Mouse (Mus musculus): ENCODE results near the gene Kif6.

The Kif6 gene

GRCm38 (mm10) chr17:49894471-49894870, 279.5 kb downstream of the Kif6 start:
- no peak for DNase-seq (ENCODE audit: low read depth, low spot score)

GRCm38 (mm10) chr17:49898849-49899331, 284.0 kb downstream of the Kif6 start:
- peak; percentile 40 for DNase-seq (ENCODE audit: low read depth, low spot score)

- no peak for DNase-seq (ENCODE audit: low read depth, low spot score)
These were observed 287.7 kb downstream of the Kif6 start for GRCm38 (mm10) chr17:49902613-49903012.

GRCm38 (mm10) chr17:49923429-49923828, 308.5 kb downstream of the Kif6 start:
- DNase-seq (ENCODE audit: low read depth, low spot score): no peak

GRCm38 (mm10) chr17:49927611-49928010, 312.7 kb downstream of the Kif6 start:
- no peak for DNase-seq (ENCODE audit: low read depth, low spot score)

- no peak for DNase-seq (ENCODE audit: low read depth, low spot score)
These were observed 318.9 kb downstream of the Kif6 start for GRCm38 (mm10) chr17:49933806-49934205.

- peak; percentile 33 for DNase-seq (ENCODE audit: low read depth, low spot score)
These were observed 319.6 kb downstream of the Kif6 start for GRCm38 (mm10) chr17:49934586-49934985.

- peak; percentile 30 for DNase-seq (ENCODE audit: low read depth, low spot score)
These were observed 320.8 kb downstream of the Kif6 start for GRCm38 (mm10) chr17:49935602-49936205.

- DNase-seq (ENCODE audit: low read depth, low spot score): no peak
These were observed 321.3 kb downstream of the Kif6 start for GRCm38 (mm10) chr17:49936214-49936613.

GRCm38 (mm10) chr17:49939146-49939545, 324.2 kb downstream of the Kif6 start:
- no peak for DNase-seq (ENCODE audit: low read depth, low spot score)

GRCm38 (mm10) chr17:49942674-49943073, 327.7 kb downstream of the Kif6 start:
- DNase-seq (ENCODE audit: low read depth, low spot score): no peak

- peak; percentile 34 for DNase-seq (ENCODE audit: low read depth, low spot score)
These were observed 336.5 kb downstream of the Kif6 start for GRCm38 (mm10) chr17:49951491-49951855.

GRCm38 (mm10) chr17:49951856-49952607, 337.1 kb downstream of the Kif6 start:
- DNase-seq (ENCODE audit: low read depth, low spot score): no peak

- DNase-seq (ENCODE audit: low read depth, low spot score): no peak
These were observed 344.1 kb downstream of the Kif6 start for GRCm38 (mm10) chr17:49959021-49959420.

Data from retina, adult 2 months (tissue).